Mouse (Mus musculus) CH12.LX (cell line): ENCODE measurements around the gene Lsm2.

Experiments
- BHLHE40 ChIP-seq: IDR thresholded peaks from 2 replicates; pipeline ENCODE4 v1.6.1; 2011; ENCODE audit warnings: mild to moderate bottlenecking, low read depth, low read length, improper control_type of control experiment
- CHD2 ChIP-seq: IDR thresholded peaks from 2 replicates; pipeline ENCODE4 v1.6.1; 2011; ENCODE audit warnings: low read length, improper control_type of control experiment
- CTCF ChIP-seq, 2 experiments: IDR thresholded peaks in 1 of 2; conservative IDR thresholded peaks in 1 of 2; 2 replicates each; pipeline ENCODE4 v1.5.1; 2011 to 2012; ENCODE audit warnings: low read depth in 2 of 2, low read length in 2 of 2, improper control_type of control experiment in 1 of 2, inconsistent platforms in 1 of 2, mild to moderate bottlenecking in 1 of 2, moderate library complexity in 1 of 2
- EP300 ChIP-seq: IDR thresholded peaks from 2 replicates; pipeline ENCODE4 v1.6.1; 2011; ENCODE audit warnings: low read length, improper control_type of control experiment
- HCFC1 ChIP-seq: IDR thresholded peaks from 2 replicates; pipeline ENCODE4 v1.6.1; 2012; ENCODE audit warnings: low read depth, mild to moderate bottlenecking, inconsistent platforms, low read length, improper control_type of control experiment
- JUND ChIP-seq: conservative IDR thresholded peaks from 2 replicates; pipeline ENCODE4 v1.6.1; 2011; ENCODE audit warnings: low read depth, low read length, improper control_type of control experiment
- POLR2AphosphoS2 ChIP-seq: IDR thresholded peaks from 2 replicates; pipeline ENCODE4 v1.6.1; 2011; ENCODE audit warnings: low read depth, low read length, improper control_type of control experiment
- TCF12 ChIP-seq: IDR thresholded peaks from 2 replicates; pipeline ENCODE4 v1.6.1; 2014; ENCODE audit warnings: low read depth, mild to moderate bottlenecking, inconsistent platforms, low read length, improper control_type of control experiment
- UBTF ChIP-seq: IDR thresholded peaks from 2 replicates; pipeline ENCODE4 v1.6.1; 2012; ENCODE audit warnings: low read depth, mild to moderate bottlenecking, inconsistent platforms, low read length, improper control_type of control experiment, moderate library complexity
- ZC3H11A ChIP-seq: IDR thresholded peaks from 2 replicates; pipeline ENCODE4 v1.6.1; 2012; ENCODE audit warnings: low read depth, mild to moderate bottlenecking, inconsistent platforms, low read length, improper control_type of control experiment

GRCm38 (mm10) chr17:35016376-35016775, 34.7 kb downstream of the Lsm2 start, which contains the start of gene Vwa7:
- TF ChIP-seq EP300, result no peak
- no peak for TF ChIP-seq CTCF (conservative IDR thresholded peaks at IDR 0.05 in 1 of 2, IDR thresholded peaks at IDR 0.05 in 1 of 2; ENCODE audit: low read depth in 2 of 2, low read length in 2 of 2)
- TF ChIP-seq ZC3H11A, result no peak
- TF ChIP-seq CHD2, result no peak
- no peak for TF ChIP-seq BHLHE40
- no peak for TF ChIP-seq POLR2AphosphoS2
- no peak for TF ChIP-seq HCFC1
- TF ChIP-seq UBTF, result no peak
- TF ChIP-seq TCF12, result no peak
- TF ChIP-seq JUND, result no peak
